Mouse (Mus musculus) stomach, embryonic 15.5 days (tissue): Measurements from ENCODE around the gene Zc2hc1b. TPM values are rescaled to one million over a fixed set of nuclear protein-coding genes. Genes with fewer than 3 reads are reported as not detected.
A peak's percentile ranks its signal among the peaks of the same experiment; 100 is the strongest.

Source experiments
- ATAC-seq: fragments of 200-750 bp; cut with Nextera tagmentation; 2 replicates; pipeline ENCODE4 v1.8.0; 2017; ENCODE audit warnings: low read depth, moderate number of reproducible peaks, moderate TSS enrichment; ENCODE audit not compliant: insufficient read depth, low FRiP score
- H3K27ac ChIP-seq: fragments of 300-500 bp; sonication (generic); 2 replicates; pipeline ENCODE4 v1.5.1; 2015; ENCODE audit warnings: mild to moderate bottlenecking, inconsistent platforms
- H3K27me3 ChIP-seq: fragments of 300-500 bp; sonication (generic); replicated peaks from 2 replicates; pipeline ENCODE4 v1.6.1; 2015; ENCODE audit warnings: inconsistent platforms
- H3K36me3 ChIP-seq: fragments of 300-500 bp; sonication (generic); 2 replicates; pipeline ENCODE4 v1.6.1; 2015; ENCODE audit warnings: inconsistent platforms
- H3K4me1 ChIP-seq: fragments of 300-500 bp; sonication (generic); 2 replicates; pipeline ENCODE4 v1.6.1; 2015; ENCODE audit warnings: inconsistent platforms
- H3K4me2 ChIP-seq: fragments of 300-500 bp; sonication (generic); 2 replicates; pipeline ENCODE4 v1.6.1; 2015; ENCODE audit warnings: mild to moderate bottlenecking, inconsistent platforms
- H3K4me3 ChIP-seq: fragments of 300-500 bp; sonication (generic); replicated peaks from 2 replicates; pipeline ENCODE4 v1.5.1; 2015; ENCODE audit warnings: inconsistent platforms
- H3K9ac ChIP-seq: fragments of 300-500 bp; sonication (generic); 2 replicates; pipeline ENCODE4 v1.6.1; 2015; ENCODE audit warnings: inconsistent platforms
- H3K9me3 ChIP-seq: fragments of 300-500 bp; sonication (generic); 2 replicates; pipeline ENCODE4 v1.6.1; 2016; ENCODE audit warnings: inconsistent platforms
- WGBS: fragments of 180-500 bp; shearing (Covaris S2); methylation state at CpG from one replicate; pipeline ENCODE4 v1.1.7; 2015; 5-methylcytosine and 5-hydroxymethylcytosine counted together
- polyA plus RNA-seq: library from polyadenylated mRNA; unstranded; fragments of >200 nt; fragmentation: Nextera tagmentation; extraction: Ambion mirVana; gene quantifications from 2 replicates; pipeline ENCODE4 v1.2.1, GENCODE M21; 2015

The Zc2hc1b gene
- polyA plus RNA-seq, 1 experiment from 2014 or later = not detected

DNA sequence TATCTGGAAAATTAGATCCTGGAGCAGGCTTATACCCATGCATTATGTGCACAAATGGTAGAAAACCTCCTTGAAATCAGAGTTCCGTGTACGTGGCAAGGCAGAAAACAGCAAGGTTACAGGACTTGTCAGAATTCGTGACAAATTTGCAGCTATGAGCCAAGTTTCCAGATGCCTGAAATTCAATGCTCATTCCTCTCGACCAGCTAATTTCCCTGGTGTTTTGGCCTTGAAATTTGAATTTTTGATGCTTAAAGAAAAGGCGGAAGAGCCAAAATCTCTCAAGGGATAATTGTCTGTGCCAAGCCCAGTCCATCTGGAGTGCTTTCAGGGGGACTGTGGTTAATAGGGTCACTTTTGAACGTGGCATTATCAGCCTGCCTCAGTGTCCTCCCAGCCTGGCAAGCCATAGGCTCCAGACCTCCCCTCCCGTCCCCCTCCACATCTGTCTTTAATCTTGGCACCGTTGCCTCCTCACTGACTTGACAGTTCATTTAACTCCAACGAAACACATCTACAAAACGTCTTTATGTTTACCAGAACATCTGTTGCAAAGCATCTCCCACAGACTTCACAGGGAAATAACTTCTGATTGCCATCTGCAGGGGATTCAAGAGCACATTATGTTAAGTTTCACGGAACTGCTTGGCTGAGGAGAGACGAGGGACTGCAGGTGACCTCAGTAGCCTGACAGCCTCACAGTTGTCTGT lies 6.9 kb downstream of the Zc2hc1b start:
- 19% methylated on average over 12 of the region's 12 CpGs for whole genome bisulfite sequencing
- Histone ChIP-seq H3K4me1 (peaks cover 4% of the 10 kb centered on the region; the same call in 1 of the 2 replicates), H3K9me3 (no peaks in the 10 kb centered on the region), H3K27ac (peak overlapping the region; percentile 77), H3K36me3 (no peaks in the 10 kb centered on the region), H3K4me3 (no peak overlapping the region), H3K27me3 (no peaks in the 10 kb centered on the region), H3K9ac (no peak overlapping the region), H3K4me2 (no peak overlapping the region)
- no peak for ATAC-seq

DNA sequence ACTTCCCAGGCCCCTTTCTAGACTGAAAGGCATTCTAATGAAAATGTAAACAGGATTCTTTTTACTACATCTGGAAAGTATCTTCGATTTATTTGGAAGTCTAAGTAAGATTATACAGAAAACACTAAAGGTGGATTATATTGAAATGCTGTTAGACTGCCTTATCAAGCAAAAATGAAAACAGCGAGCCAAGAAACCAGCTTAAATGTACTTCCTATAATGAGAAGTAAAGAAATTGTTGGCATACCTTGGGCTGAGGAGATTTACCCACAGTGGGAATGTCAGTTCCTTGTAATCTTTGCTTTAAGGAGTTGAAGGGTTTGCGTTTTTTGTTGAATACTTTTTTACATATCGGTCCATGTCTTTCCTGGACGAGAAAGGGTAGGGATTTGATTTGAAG lies 9.4 kb downstream of the Zc2hc1b start:
- Histone ChIP-seq H3K4me3 (no peak overlapping the region), H3K4me1 (peaks cover 4% of the 10 kb centered on the region; the same call in 1 of the 2 replicates), H3K27me3 (no peaks in the 10 kb centered on the region), H3K9ac (no peak overlapping the region), H3K27ac (peak overlapping the region; percentile 83), H3K9me3 (no peaks in the 10 kb centered on the region), H3K4me2 (no peak overlapping the region), H3K36me3 (no peaks in the 10 kb centered on the region)
- WGBS = 46% methylated on average over 5 of the region's 5 CpGs
- ATAC-seq = no peak

DNA sequence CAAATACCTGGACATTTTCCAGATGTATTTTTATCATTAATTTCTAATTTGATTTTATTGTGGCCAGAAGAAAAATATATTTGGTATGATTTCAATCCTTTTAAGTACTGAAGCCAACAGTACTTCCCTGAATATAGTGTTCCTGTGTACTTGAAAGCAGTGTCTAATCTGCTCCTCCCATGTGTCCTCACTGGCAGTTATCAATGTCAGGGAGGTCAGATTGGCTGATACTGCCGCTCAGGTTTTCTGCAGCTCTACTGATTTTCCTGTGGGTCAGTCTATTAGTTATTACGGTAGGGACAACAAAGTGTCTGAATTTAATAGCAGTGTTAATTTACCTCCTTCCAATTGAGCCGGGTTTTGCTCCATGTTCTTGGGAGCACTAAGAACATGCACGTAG lies 15.8 kb downstream of the Zc2hc1b start:
- no peaks in the 10 kb centered on the region for H3K36me3 ChIP-seq
- H3K4me2 ChIP-seq = no peak overlapping the region
- H3K9me3 ChIP-seq = no peaks in the 10 kb centered on the region
- H3K4me3 ChIP-seq = no peak overlapping the region
- no peak overlapping the region for H3K27ac ChIP-seq
- H3K4me1 ChIP-seq = no peaks in the 10 kb centered on the region
- WGBS = 72% methylated on average over 4 of the region's 4 CpGs
- ATAC-seq = no peak
- no peaks in the 10 kb centered on the region for H3K27me3 ChIP-seq
- H3K9ac ChIP-seq = no peak overlapping the region

DNA sequence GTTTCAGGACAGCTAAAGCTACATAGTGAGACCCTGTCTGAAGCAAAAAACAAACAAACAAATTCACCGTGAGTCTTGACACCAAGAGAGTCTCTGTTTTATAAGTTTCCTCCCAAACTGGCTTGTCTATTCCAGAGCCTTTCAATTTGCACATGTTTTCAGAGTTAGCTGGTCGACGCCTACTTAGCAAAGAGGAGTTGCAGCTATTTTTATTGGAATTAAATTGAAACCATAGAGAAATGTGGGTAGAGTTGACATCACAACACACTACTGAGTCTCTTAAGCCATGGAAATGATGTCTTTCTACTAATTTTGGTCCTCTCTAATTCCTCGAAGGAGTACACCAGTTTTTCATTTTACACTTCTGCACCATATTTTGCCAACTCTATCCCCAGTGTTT lies 16.9 kb downstream of the Zc2hc1b start:
- Histone ChIP-seq H3K4me1 (no peaks in the 10 kb centered on the region), H3K9ac (no peak overlapping the region), H3K27ac (no peak overlapping the region), H3K9me3 (no peaks in the 10 kb centered on the region), H3K4me2 (no peak overlapping the region), H3K27me3 (no peaks in the 10 kb centered on the region), H3K4me3 (no peak overlapping the region), H3K36me3 (no peaks in the 10 kb centered on the region)
- WGBS = 87% methylated on average over 4 of the region's 4 CpGs
- no peak for ATAC-seq

DNA sequence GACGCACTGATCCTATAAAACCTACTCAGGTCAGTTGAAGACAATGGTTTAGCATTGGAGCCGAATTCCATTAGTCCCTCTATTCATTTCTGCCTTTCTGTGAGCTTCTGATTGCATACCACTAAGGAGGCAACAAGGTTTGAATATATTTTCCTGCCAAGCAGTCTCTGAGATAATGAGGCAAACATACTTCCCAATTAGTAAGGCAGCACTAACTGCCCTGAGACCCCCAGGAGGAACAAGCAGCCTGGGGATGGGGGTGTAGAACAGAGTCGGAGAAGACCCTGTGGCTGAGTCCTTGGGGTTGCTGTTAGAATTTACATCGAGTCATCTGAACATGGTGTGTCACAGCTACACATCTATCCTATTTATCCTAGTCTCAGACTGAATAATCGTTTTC lies 22.4 kb downstream of the Zc2hc1b start:
- H3K27ac ChIP-seq = no peak overlapping the region
- H3K27me3 ChIP-seq = no peaks in the 10 kb centered on the region
- no peaks in the 10 kb centered on the region for H3K36me3 ChIP-seq
- WGBS = 89% methylated on average over 5 of the region's 5 CpGs
- H3K4me1 ChIP-seq = no peaks in the 10 kb centered on the region
- no peak overlapping the region for H3K4me3 ChIP-seq
- no peak overlapping the region for H3K4me2 ChIP-seq
- ATAC-seq = no peak
- no peaks in the 10 kb centered on the region for H3K9me3 ChIP-seq
- H3K9ac ChIP-seq = no peak overlapping the region

DNA sequence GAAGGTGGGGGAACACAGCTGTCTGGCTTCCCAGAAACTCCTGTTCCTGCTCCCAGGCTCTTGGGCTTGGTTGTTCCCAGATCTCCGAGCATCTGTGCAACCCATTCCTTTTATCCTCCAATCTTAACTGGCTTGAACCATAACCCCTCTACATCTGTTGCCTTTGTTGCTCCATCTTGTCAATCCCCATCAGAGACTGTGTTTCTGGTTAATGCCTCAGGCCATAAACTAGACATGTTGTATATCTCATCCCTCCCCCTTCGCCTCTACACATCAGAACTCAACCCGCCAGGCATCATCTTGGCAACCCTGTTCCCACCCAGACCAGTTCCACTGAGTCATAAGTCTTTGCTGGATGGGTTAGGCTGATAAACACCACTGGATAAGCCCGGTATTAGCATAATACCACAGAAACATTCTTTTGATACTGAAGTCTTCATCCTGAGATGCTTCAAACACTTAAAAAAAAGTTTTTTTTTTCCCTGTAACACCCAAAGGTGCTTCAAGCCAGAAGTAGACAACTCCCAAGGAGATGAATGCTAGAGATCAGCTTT lies 24.9 kb downstream of the Zc2hc1b start:
- H3K4me2 ChIP-seq = no peak overlapping the region
- no peaks in the 10 kb centered on the region for H3K36me3 ChIP-seq
- no peak overlapping the region for H3K9ac ChIP-seq
- no peak overlapping the region for H3K4me3 ChIP-seq
- H3K4me1 ChIP-seq = no peaks in the 10 kb centered on the region
- H3K27me3 ChIP-seq = no peaks in the 10 kb centered on the region
- ATAC-seq = no peak
- 76% methylated on average over 4 of the region's 4 CpGs for WGBS
- H3K27ac ChIP-seq = no peak overlapping the region
- H3K9me3 ChIP-seq = no peaks in the 10 kb centered on the region

DNA sequence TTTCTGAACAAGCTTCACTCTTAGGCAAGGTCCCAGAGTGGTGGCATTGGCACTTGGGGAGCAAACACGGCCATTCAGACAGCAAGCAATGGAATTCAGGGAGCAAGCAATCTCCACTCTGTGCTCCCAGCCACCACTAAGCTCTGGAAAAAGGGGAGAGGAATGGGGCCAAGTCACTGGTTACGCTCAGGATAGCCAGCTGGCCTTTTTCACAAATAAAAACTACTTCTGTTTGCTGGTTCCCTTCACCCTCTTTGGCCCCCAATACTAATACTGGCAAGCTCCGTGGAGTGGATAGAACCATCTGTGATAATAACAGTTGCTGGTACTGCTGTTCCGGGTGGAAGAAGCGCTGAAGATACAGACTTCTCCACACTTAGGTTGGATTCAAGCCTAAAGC lies 26.5 kb downstream of the Zc2hc1b start:
- Histone ChIP-seq H3K9me3 (no peaks in the 10 kb centered on the region), H3K27ac (peak overlapping the region; percentile 42; the same call in 1 of the 2 replicates), H3K4me2 (no peak overlapping the region), H3K4me1 (no peaks in the 10 kb centered on the region), H3K9ac (no peak overlapping the region), H3K4me3 (no peak overlapping the region), H3K36me3 (no peaks in the 10 kb centered on the region), H3K27me3 (no peaks in the 10 kb centered on the region)
- 53% methylated on average over 5 of the region's 5 CpGs for WGBS
- ATAC-seq = no peak

DNA sequence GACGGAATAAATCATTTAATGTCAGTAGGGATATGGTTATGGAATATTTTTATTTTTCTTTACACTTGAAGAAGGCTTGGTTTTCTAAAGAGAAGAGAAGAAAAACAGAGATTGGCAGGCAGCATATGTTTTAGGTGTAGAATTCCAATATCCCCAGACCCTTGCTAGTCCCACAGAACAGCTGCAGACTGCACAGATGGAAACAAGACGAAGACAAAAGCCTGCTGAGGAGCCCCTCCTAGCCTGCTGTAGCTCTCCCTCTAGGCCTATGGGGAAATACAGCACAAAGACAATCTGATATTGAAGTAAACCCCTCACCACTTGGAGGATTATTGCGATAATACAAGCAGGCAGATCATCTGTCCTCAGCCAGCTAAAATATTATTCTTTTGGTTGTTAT lies 27.4 kb downstream of the Zc2hc1b start:
- Histone ChIP-seq H3K4me2 (no peak overlapping the region), H3K27ac (no peak overlapping the region), H3K36me3 (no peaks in the 10 kb centered on the region), H3K9ac (no peak overlapping the region), H3K27me3 (no peaks in the 10 kb centered on the region), H3K4me1 (no peaks in the 10 kb centered on the region), H3K4me3 (no peak overlapping the region), H3K9me3 (no peaks in the 10 kb centered on the region)
- 69% methylated on average over 3 of the region's 3 CpGs for WGBS
- ATAC-seq = no peak

DNA sequence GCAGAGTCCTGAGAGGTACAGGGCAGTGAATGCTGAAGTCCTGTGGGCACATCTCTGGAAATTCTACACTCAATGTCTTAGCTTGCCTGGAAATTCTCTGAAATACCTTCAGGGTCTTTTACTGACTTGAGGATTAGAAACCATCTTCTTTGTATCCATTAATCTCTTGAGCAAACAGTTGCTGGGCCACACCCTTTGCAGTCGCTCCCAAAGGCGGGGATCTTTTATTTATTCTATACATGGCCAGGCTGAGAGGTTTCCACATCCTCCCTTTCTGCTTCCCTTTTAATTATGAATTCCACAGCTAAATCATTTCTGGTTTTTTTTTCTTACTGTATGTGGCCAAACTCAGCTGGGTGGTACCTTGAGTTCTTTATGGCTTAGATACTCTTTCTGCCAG lies 37.4 kb downstream of the Zc2hc1b start:
- H3K27ac ChIP-seq = peak overlapping the region; percentile 72

DNA sequence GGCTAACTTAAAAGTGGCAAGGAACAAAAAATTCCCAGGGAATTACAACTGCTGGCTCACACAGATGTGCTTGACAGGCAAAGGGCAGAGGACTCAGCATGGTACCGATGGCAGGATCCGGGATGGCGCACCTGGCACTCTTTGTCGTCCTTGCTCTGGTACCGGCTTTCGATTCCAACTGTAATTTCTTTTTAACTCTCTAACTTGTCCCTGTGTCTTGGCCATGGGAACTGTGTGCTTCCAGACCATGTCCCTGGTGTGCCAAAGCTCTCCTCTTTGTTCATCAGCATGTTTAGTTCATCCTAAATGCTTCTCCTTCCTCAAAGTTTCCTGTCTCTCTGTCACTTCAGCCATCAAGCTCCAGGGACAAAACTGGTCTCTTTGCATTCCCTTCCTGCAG lies 39.9 kb downstream of the Zc2hc1b start:
- WGBS = 87% methylated on average over 6 of the region's 6 CpGs
- H3K4me1 ChIP-seq = peaks cover 6% of the 10 kb centered on the region; the same call in 1 of the 2 replicates
- no peaks in the 10 kb centered on the region for H3K27me3 ChIP-seq
- no peak overlapping the region for H3K9ac ChIP-seq
- no peak overlapping the region for H3K4me2 ChIP-seq
- no peak for ATAC-seq
- no peak overlapping the region for H3K4me3 ChIP-seq
- H3K27ac ChIP-seq = no peak overlapping the region
- H3K9me3 ChIP-seq = no peaks in the 10 kb centered on the region
- H3K36me3 ChIP-seq = no peaks in the 10 kb centered on the region

More for the DNA sequence above, 37.4 kb downstream of the Zc2hc1b start:
- no peaks in the 10 kb centered on the region for H3K9me3 ChIP-seq
- no peak overlapping the region for H3K4me3 ChIP-seq
- no peak overlapping the region for H3K9ac ChIP-seq
- no peaks in the 10 kb centered on the region for H3K27me3 ChIP-seq
- WGBS = 42% methylated on average over 2 of the region's 2 CpGs
- H3K36me3 ChIP-seq = no peaks in the 10 kb centered on the region
- ATAC-seq = 0 out of 2 replicates have a peak, but pooled peaks have one; percentile 53
- H3K4me1 ChIP-seq = peaks cover 6% of the 10 kb centered on the region; the same call in 1 of the 2 replicates
- H3K4me2 ChIP-seq = no peak overlapping the region

DNA sequence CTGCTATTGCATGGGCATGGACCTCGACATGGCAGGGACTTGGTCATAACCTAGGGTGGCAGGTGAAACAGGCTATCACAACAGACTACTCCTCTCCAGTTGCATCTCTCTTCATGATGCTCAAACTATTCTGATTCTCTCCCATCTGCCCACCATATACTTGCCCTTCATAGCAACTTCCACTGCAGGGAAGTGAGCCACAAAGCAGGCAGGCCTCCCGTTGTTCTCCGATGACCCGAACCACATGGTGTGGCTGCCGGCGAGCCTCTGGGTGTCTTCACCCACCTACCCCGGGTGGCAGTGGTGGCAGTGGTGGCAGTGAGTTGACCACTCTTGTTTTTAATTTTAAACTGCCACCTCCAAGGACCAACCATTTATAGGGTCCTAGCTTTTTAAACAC lies 42.1 kb downstream of the Zc2hc1b start:
- ATAC-seq = no peak
- Histone ChIP-seq H3K9me3 (no peaks in the 10 kb centered on the region), H3K4me3 (no peak overlapping the region), H3K4me2 (no peak overlapping the region), H3K27ac (no peak overlapping the region), H3K36me3 (no peaks in the 10 kb centered on the region), H3K27me3 (no peaks in the 10 kb centered on the region), H3K9ac (no peak overlapping the region), H3K4me1 (peaks cover 5% of the 10 kb centered on the region; the same call in 1 of the 2 replicates)
- WGBS = 87% methylated on average over 7 of the region's 7 CpGs

DNA sequence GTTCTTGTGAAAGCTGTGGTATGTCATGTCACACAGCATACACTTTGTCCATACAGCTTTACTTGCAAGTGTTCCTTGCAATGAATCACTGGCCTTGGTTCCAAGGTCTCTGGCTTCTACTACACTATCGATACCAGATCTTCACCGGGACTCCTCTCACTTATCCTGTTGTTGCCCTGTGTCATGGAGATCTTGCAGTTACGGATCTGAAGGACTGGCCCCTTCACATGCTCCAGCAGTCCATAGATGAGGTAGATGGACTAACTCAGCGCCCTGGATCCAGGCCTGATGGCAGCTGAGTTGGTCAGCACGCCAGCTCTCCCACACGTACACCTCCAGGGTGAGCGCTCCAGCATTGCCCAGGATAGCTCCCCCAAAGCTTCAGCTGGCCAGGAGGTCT lies 42.5 kb downstream of the Zc2hc1b start:
- ATAC-seq = no peak
- Histone ChIP-seq H3K4me3 (no peak overlapping the region), H3K27ac (no peak overlapping the region), H3K9me3 (no peaks in the 10 kb centered on the region), H3K36me3 (no peaks in the 10 kb centered on the region), H3K4me2 (no peak overlapping the region), H3K27me3 (no peaks in the 10 kb centered on the region), H3K4me1 (peaks cover 3% of the 10 kb centered on the region; the same call in 1 of the 2 replicates), H3K9ac (no peak overlapping the region)
- WGBS = 91% methylated on average over 7 of the region's 7 CpGs
